Mouse (Mus musculus) ES-Bruce4 (cell line): ENCODE measurements around the gene Slc39a3. TPM values are rescaled to one million over a fixed set of nuclear protein-coding genes. Genes with fewer than 3 reads are reported as not detected.

ENCODE experiments used
- H3K27ac ChIP-seq: 2 replicates; pipeline ENCODE4 v1.5.1; 2012; ENCODE audit warnings: low read length, inconsistent platforms; ENCODE audit not compliant: insufficient read depth
- H3K27me3 ChIP-seq: 2 replicates; pipeline ENCODE4 v1.6.1; 2012; ENCODE audit warnings: mild to moderate bottlenecking, low read length, inconsistent platforms; ENCODE audit not compliant: control insufficient read depth, poor library complexity, insufficient read depth, severe bottlenecking
- H3K36me3 ChIP-seq: 2 replicates; pipeline ENCODE4 v1.6.1; 2012; ENCODE audit warnings: inconsistent platforms, mild to moderate bottlenecking, low read length, moderate library complexity; ENCODE audit not compliant: control insufficient read depth, poor library complexity, insufficient read depth, severe bottlenecking
- H3K4me1 ChIP-seq: one replicate; pipeline ENCODE4 v1.8.1; 2011; ENCODE audit warnings: low read length; ENCODE audit not compliant: control insufficient read depth, insufficient read depth
- H3K4me3 ChIP-seq: 2 replicates; pipeline ENCODE4 v1.5.1; 2011; ENCODE audit warnings: low read depth, mild to moderate bottlenecking, low read length
- H3K9ac ChIP-seq: 2 replicates; pipeline ENCODE4 v1.6.1; 2012; ENCODE audit warnings: low read depth, mild to moderate bottlenecking, inconsistent platforms; ENCODE audit not compliant: poor library complexity, severe bottlenecking
- H3K9me3 ChIP-seq: replicated peaks from 2 replicates; pipeline ENCODE4 v1.6.1; 2012; ENCODE audit warnings: mild to moderate bottlenecking, low read length, inconsistent platforms; ENCODE audit not compliant: control insufficient read depth, poor library complexity, insufficient read depth, severe bottlenecking
- CTCF ChIP-seq: IDR thresholded peaks from one replicate; pipeline ENCODE4 v1.8.1; 2011; ENCODE audit warnings: low read depth, low read length
- EP300 ChIP-seq: IDR thresholded peaks from 2 replicates; pipeline ENCODE4 v1.6.1; 2011; ENCODE audit warnings: low read depth, low read length; ENCODE audit not compliant: insufficient read depth
- POLR2A ChIP-seq: IDR thresholded peaks from one replicate; pipeline ENCODE4 v1.8.1; 2011; ENCODE audit warnings: low read length; ENCODE audit not compliant: insufficient read depth
- polyA plus RNA-seq: library from polyadenylated mRNA; stranded (reverse); fragments of >200 nt; gene quantifications from 2 replicates; pipeline ENCODE4 v1.2.4, GENCODE M21; 2011; ENCODE audit warnings: low read depth; ENCODE audit not compliant: missing spikeins, insufficient read depth, insufficient read length

Slc39a3 gene
- polyA plus RNA-seq, 1 experiment = 4.5 TPM

DNA sequence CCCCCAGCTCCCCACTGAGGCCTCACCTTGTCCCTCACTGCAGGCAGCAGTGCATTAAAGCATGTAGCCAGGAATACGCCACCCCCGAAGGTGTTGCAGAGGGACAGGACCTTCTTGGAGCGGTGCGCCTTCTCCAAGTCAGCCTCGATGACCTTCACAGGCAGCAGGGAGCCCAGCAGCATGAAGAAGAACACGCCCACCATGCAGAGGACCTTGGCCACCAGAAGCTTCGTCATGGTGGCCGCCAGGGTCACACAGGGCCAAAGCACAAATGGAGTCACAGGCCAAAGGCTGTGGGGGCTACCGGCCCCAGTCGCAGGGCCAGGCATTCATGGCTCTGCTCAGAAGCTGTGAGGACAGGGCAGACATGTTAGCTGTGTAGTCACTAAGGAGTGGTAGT lies 3.6 kb downstream of the Slc39a3 start:
- H3K4me3 ChIP-seq = no peak overlapping the region
- no peak for TF ChIP-seq EP300
- TF ChIP-seq CTCF = no peak
- TF ChIP-seq POLR2A = no peak
- no peak overlapping the region for H3K27ac ChIP-seq
- H3K27me3 ChIP-seq = no peaks in the 10 kb centered on the region
- no peaks in the 10 kb centered on the region for H3K36me3 ChIP-seq
- H3K4me1 ChIP-seq = no peaks in the 10 kb centered on the region
- H3K9me3 ChIP-seq = no peaks in the 10 kb centered on the region
- no peak overlapping the region for H3K9ac ChIP-seq

DNA sequence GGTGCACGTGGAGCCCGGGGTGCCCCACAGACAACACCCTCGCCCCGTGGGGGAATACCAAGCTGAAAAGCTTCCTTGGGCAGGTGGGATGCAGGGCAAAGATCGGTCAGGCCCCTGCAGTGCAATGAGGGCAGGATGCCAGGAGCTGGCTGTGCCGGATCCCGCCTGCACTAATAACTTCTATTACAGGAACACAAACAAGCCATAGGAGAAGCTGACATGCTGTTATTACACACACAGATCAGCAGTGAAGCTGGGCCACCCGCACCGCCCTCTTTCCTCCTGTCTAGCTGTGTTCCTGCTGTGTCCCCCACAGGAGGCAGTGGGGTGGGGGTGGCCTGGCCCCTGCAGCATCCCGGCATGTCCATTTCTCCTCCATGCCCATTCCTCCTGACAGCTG lies 8.2 kb downstream of the Slc39a3 start:
- Histone ChIP-seq H3K4me1 (peaks cover 2% of the 10 kb centered on the region), H3K27ac (no peak overlapping the region), H3K36me3 (no peaks in the 10 kb centered on the region), H3K9me3 (no peaks in the 10 kb centered on the region), H3K9ac (no peak overlapping the region), H3K4me3 (no peak overlapping the region), H3K27me3 (no peaks in the 10 kb centered on the region)
- TF ChIP-seq POLR2A (no peak), CTCF (no peak), EP300 (no peak)

DNA sequence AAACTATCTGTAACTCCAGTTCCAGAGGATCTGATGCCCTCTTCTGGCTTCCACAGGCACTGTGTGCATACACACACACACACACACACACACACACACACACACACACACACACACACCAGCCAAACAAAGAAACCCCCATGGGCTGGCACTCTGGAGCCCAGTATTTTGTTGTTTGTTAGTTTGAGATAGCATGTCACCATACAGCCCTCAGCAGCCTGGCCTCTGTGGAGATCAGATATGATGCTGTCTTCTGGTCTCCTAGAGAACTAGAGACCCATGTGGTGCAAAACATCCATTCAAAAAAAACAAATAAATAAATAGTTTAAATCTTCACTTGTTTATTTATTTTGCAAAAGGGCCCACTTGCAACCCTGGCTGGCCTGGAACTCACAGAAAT lies 9.0 kb downstream of the Slc39a3 start:
- H3K36me3 ChIP-seq = no peaks in the 10 kb centered on the region
- no peak overlapping the region for H3K9ac ChIP-seq
- H3K4me3 ChIP-seq = no peak overlapping the region
- no peaks in the 10 kb centered on the region for H3K9me3 ChIP-seq
- TF ChIP-seq EP300 (no peak), POLR2A (no peak), CTCF (no peak)
- H3K27me3 ChIP-seq = no peaks in the 10 kb centered on the region
- no peak overlapping the region for H3K27ac ChIP-seq
- H3K4me1 ChIP-seq = peaks cover 2% of the 10 kb centered on the region

DNA sequence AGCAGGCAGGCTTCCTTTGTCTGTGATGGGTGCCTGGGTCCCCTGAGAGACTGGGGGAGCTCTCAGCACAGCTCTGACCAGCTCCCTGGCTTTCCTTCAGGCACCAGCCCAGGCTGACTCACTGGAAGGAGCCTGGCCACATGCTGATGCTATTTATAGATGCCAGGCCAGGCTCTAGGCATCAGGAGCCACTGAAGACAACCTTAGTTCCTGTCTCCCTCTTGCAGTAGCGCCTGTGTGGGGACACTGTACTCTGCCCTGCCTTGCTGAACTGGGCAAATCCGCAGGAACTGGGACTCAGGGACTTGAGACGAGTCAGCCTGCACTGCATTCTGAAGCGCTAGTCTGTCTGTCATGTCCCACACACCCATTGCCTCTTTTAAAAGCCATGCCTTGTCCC lies 9.9 kb downstream of the Slc39a3 start:
- no peaks in the 10 kb centered on the region for H3K27me3 ChIP-seq
- TF ChIP-seq EP300 (no peak), CTCF (no peak), POLR2A (no peak)

DNA sequence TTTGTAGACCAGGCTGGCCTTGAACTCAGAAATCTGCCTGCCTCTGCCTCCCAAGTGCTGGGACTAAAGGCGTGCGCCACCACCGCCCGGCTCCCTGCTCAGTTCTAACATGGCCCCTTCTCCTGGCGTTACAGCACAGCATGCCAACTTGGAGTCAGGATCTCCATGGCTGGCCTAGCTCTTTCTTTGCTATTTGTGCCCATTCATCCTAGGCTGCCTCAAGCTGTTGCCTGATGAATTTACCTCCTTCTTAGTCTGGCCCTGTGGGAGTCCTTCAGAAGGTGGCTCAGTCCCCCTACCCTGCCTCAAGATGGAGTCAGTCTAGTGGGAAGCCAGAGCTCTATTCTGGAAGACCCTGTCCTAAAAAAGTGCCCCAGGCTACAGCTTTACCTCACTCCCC lies 10.4 kb downstream of the Slc39a3 start:
- Histone ChIP-seq H3K4me3 (no peak overlapping the region), H3K9ac (no peak overlapping the region), H3K9me3 (no peaks in the 10 kb centered on the region), H3K36me3 (no peaks in the 10 kb centered on the region), H3K27me3 (no peaks in the 10 kb centered on the region), H3K4me1 (peaks cover 2% of the 10 kb centered on the region), H3K27ac (no peak overlapping the region)
- TF ChIP-seq EP300 (no peak), POLR2A (no peak), CTCF (no peak)

More for the DNA sequence above, 9.9 kb downstream of the Slc39a3 start:
- Histone ChIP-seq H3K4me1 (peaks cover 2% of the 10 kb centered on the region), H3K9ac (no peak overlapping the region), H3K9me3 (no peaks in the 10 kb centered on the region), H3K4me3 (no peak overlapping the region), H3K36me3 (no peaks in the 10 kb centered on the region), H3K27ac (no peak overlapping the region)

DNA sequence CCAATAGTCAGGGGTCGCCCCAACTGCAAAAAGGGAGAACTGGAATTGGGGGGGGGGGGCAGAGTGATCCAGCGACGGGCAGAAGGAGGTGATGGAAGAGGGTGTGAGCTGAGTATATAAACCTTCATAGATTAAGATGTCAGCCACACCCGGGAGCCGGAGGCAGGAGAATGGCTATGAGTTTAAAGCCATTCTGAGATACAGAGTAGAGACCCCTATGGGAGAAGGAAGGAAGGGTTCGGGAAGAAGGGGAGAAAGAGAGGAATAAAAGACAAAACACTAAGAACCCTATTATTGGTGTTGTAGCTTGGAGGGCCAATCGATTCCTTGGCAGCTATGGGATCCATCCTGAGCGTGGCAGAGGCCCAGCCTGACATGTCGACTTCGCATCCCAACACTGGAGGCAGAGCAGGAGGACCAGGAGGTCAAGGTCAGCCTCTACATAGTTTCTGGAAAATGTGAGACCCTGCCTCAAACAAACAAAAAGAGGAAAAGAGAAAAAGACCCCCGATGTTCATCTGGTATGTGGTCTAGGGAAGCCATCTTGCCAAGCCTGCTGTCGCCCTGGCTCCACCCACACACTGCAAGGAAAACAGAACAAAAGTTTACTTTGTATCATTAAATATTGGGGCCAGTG lies 11.5 kb downstream of the Slc39a3 start, which contains the start of gene Diras1:
Gene Diras1, minus strand, starts transcription at position 24 of the 637 bp plus-strand sequence.
- Histone ChIP-seq H3K9me3 (no peaks in the 10 kb centered on the region), H3K4me3 (peak within 1 kb of the TSS; percentile 47), H3K27me3 (no peaks in the 10 kb centered on the region), H3K4me1 (peaks cover 2% of the 10 kb centered on the region), H3K27ac (no peak within 1 kb of the TSS), H3K9ac (no peak within 1 kb of the TSS), H3K36me3 (no peaks in the 10 kb centered on the region)
- TF ChIP-seq EP300 (no peak), CTCF (no peak), POLR2A (no peak)
